ENCODE assay signal across 12 mouse cellular contexts in the genomic region with DNA sequence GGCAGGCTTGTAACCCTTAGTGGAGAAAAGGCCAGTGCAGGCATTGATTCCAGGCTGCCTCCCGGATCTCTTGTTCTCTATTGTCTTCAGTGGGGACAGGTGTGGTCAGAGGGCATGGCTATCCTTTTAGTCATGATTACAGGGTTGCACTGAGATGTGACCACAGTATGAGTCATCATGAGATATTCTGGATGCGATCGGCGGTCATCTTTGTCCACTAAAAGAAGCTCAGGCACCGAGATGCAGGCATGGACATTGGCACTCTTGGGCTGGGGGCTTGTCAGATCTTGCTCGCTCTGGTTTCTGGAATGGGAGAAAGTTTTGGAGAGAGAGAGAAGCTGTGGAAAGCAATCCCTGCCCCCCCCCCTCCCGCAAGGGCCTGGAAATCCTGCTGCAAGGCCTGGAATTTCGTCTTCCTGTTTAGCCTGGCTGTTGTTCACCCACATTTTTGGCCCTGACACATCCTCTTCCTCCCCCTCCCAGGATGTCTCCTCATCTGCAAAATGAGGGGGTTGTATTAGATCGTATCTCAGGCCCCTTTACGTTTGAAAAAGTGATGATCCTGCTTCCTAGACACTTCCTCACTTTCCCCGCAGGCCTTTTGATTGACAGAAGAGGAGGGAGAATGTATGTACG. TPM values are rescaled to one million over a fixed set of nuclear protein-coding genes. Genes with fewer than 3 reads are reported as not detected.
DNase-seq lines count a peak whose midpoint lies in the region; ATAC-seq and TF ChIP-seq lines count a peak whose summit lies in the region.
"Had no signal": no experiment of that assay in that cellular context is flagged by ENCODE, and none has a peak within 500 bp of the region (broad histone marks: within the 10 kb centered on the region; RNA-seq: fewer than 3 reads in every experiment).

No protein-coding gene starts in this region.

- peak overlapping the region; percentile 20 for H3K27ac ChIP-seq in MEL (ENCODE audit: control insufficient read depth, low read depth, low read length)
- H3K27ac ChIP-seq in heart, embryonic 11.5 days (ENCODE audit: low read depth, low read length): 0 out of 2 replicates have a peak overlapping the region, but pooled peaks have one; percentile 46
- no peak overlapping the region for H3K27ac ChIP-seq in forebrain, embryonic 15.5 days (replicated peaks)
- H3K27ac ChIP-seq: liver, embryonic 14.5 days had no signal

- peak; percentile 29 for DNase-seq in gastrocnemius, adult 18-20 months (ENCODE audit: low spot score)
- DNase-seq in gastrocnemius, postnatal 10 days: no peak
- no peak for DNase-seq in MEL (ENCODE audit: low read depth, low spot score)
- DNase-seq in kidney, postnatal 36 days: peak; percentile 28 to 50
- no peak for DNase-seq in left cerebral cortex, postnatal 4 days
- DNase-seq: adrenal gland, postnatal 25 days had no signal

- H3K9ac ChIP-seq in MEL (ENCODE audit: control insufficient read depth, low read depth, low read length, poor library complexity, severe bottlenecking): peak overlapping the region; percentile 42
- no peak overlapping the region for H3K9ac ChIP-seq in heart, embryonic 11.5 days (ENCODE audit: low read depth, low read length)
- no peak overlapping the region for H3K9ac ChIP-seq in forebrain, embryonic 15.5 days (replicated peaks)
- H3K9ac ChIP-seq: liver, embryonic 14.5 days had no signal

- H3K4me2 ChIP-seq in heart, embryonic 11.5 days: no peak overlapping the region
- no peak overlapping the region for H3K4me2 ChIP-seq in forebrain, embryonic 15.5 days (replicated peaks)

- peaks cover 21 to 51% of the 10 kb centered on the region in 2 experiments for H3K4me1 ChIP-seq in MEL (ENCODE audit: control insufficient read depth in 1 of 2, insufficient read depth in 2 of 2, low read length in 2 of 2)
- H3K4me1 ChIP-seq in heart, embryonic 11.5 days (ENCODE audit: control insufficient read depth, insufficient read depth, low read length): peaks cover 28% of the 10 kb centered on the region
- H3K4me1 ChIP-seq in forebrain, embryonic 15.5 days: peaks cover 17% of the 10 kb centered on the region

- no peak for ATAC-seq in heart, embryonic 11.5 days (replicated peaks; ENCODE audit: insufficient number of reproducible peaks, low FRiP score, low TSS enrichment)
- ATAC-seq in activated CD4-positive, CD25-positive, alpha-beta regulatory T cell, adult 4 months: no peak
- no peak for ATAC-seq in forebrain, embryonic 15.5 days (replicated peaks)

- H3K79me2 ChIP-seq in MEL (ENCODE audit: control insufficient read depth, insufficient read depth, low read length, poor library complexity): no peaks in the 10 kb centered on the region

- TF ChIP-seq CTCF in MEL (IDR thresholded peaks at IDR 0.05 in 2 of 3, conservative IDR thresholded peaks at IDR 0.05 in 1 of 3; ENCODE audit: control insufficient read depth in 1 of 3, insufficient read depth in 1 of 3, low read depth in 2 of 3, low read length in 3 of 3, poor library complexity in 1 of 3, severe bottlenecking in 1 of 3): no peak

- TF ChIP-seq RAD21 in MEL (IDR thresholded peaks at IDR 0.05; ENCODE audit: low read depth, low read length): no peak

- H3K4me3 ChIP-seq in MEL (ENCODE audit: control insufficient read depth in 1 of 2, insufficient read depth in 1 of 2, low read depth in 2 of 2, low read length in 2 of 2): peak overlapping the region; percentile 32 to 39
- H3K4me3 ChIP-seq in heart, embryonic 11.5 days (ENCODE audit: low read depth, low read length): no peak overlapping the region
- H3K4me3 ChIP-seq in forebrain, embryonic 15.5 days: no peak overlapping the region

- TF ChIP-seq POLR2A in MEL (IDR thresholded peaks at IDR 0.05; ENCODE audit: control insufficient read depth in 1 of 2, insufficient read depth in 1 of 2, low read depth in 1 of 2, low read length in 2 of 2, poor library complexity in 1 of 2): no peak

- no peaks in the 10 kb centered on the region for H3K27me3 ChIP-seq in MEL (ENCODE audit: control insufficient read depth in 1 of 2, insufficient read depth in 2 of 2, low read length in 2 of 2)
- no peaks in the 10 kb centered on the region for H3K27me3 ChIP-seq in heart, embryonic 11.5 days (ENCODE audit: control insufficient read depth, insufficient read depth, low read length)
- no peaks in the 10 kb centered on the region for H3K27me3 ChIP-seq in forebrain, embryonic 15.5 days

- H3K36me3 ChIP-seq in MEL (ENCODE audit: control insufficient read depth in 1 of 2, insufficient read depth in 2 of 2, low read length in 2 of 2): peaks cover 0 to 36% of the 10 kb centered on the region in 2 experiments; a peak in 2 of 4 replicates
- no peaks in the 10 kb centered on the region for H3K36me3 ChIP-seq in heart, embryonic 11.5 days (ENCODE audit: control insufficient read depth, insufficient read depth, low read length)
- no peaks in the 10 kb centered on the region for H3K36me3 ChIP-seq in forebrain, embryonic 15.5 days

- 0 out of 4 replicates have a peak, but pooled peaks of 1 of the 2 experiments have one; percentile 5 for TF ChIP-seq EP300 in MEL (IDR thresholded peaks at IDR 0.05; ENCODE audit: low read depth in 1 of 2, low read length in 2 of 2)

- no peaks in the 10 kb centered on the region for H3K9me3 ChIP-seq in MEL (replicated peaks; ENCODE audit: insufficient read depth, low read length)
- no peaks in the 10 kb centered on the region for H3K9me3 ChIP-seq in heart, embryonic 11.5 days (replicated peaks; ENCODE audit: control insufficient read depth, low read length)
- H3K9me3 ChIP-seq in forebrain, embryonic 15.5 days: no peaks in the 10 kb centered on the region

- intact Hi-C loops in left cerebral cortex, postnatal 4 days (cut with DNase I): no loop called here

- 53% methylated on average over 12 of the region's 12 CpGs for WGBS in heart, embryonic 11.5 days (ENCODE audit: insufficient replicate concordance)
- WGBS in forebrain, embryonic 15.5 days: 84% methylated on average over 12 of the region's 12 CpGs

TF ChIP-seq in MEL, 35 proteins besides CTCF, POLR2A, EP300 and RAD21:
- TF ChIP-seq GATA1 (IDR thresholded peaks at IDR 0.05; ENCODE audit: low read depth, low read length): 0 out of 2 replicates have a peak, but pooled peaks have one; percentile 8
- TF ChIP-seq TCF12 (IDR thresholded peaks at IDR 0.05; ENCODE audit: low read depth, low read length): no peak
- TF ChIP-seq MYC (IDR thresholded peaks at IDR 0.05; ENCODE audit: low read depth, low read length): no peak
- no peak for TF ChIP-seq MXI1 (IDR thresholded peaks at IDR 0.05; ENCODE audit: low read depth, low read length)
- TF ChIP-seq JUND (IDR thresholded peaks at IDR 0.05; ENCODE audit: low read depth, low read length): no peak
- no peak for TF ChIP-seq SIN3A (IDR thresholded peaks at IDR 0.05; ENCODE audit: low read length)
- TF ChIP-seq ETS1 (IDR thresholded peaks at IDR 0.05; ENCODE audit: low read depth, low read length): no peak
- TF ChIP-seq HCFC1 (IDR thresholded peaks at IDR 0.05; ENCODE audit: low read depth, low read length): peak; percentile 31; the same call in 1 of the 2 replicates
- no peak for TF ChIP-seq MYB (IDR thresholded peaks at IDR 0.05; ENCODE audit: low read depth, low read length)
- 0 out of 2 replicates have a peak, but pooled peaks have one; percentile 10 for TF ChIP-seq MAFK (IDR thresholded peaks at IDR 0.05; ENCODE audit: borderline replicate concordance, low read depth, low read length)
- no peak for TF ChIP-seq ZC3H11A (IDR thresholded peaks at IDR 0.05; ENCODE audit: low read depth, low read length)
- no peak for TF ChIP-seq NRF1 (IDR thresholded peaks at IDR 0.05; ENCODE audit: insufficient read depth, low read depth, low read length, poor library complexity, severe bottlenecking)
- no peak for TF ChIP-seq MEF2A (IDR thresholded peaks at IDR 0.05; ENCODE audit: extremely low read depth, insufficient replicate concordance, low read depth, low read length, poor library complexity, severe bottlenecking)

RNA-seq across cellular contexts. Expression of a gene that starts 13.9 kb away (rescaled TPM):
- not detected for total RNA-seq in gastrocnemius, adult 18-20 months (2021)
- under 1 TPM in 1 of 2 experiments, not detected in 1; 0.63 TPM for total RNA-seq in gastrocnemius, postnatal 10 days (2021)
- not detected in 2 replicates for total RNA-seq in MEL (2012; rRNA removed)
- polyA plus RNA-seq in MEL (2012; ENCODE audit: insufficient read depth in 1 of 2, insufficient read length in 2 of 2, low read depth in 1 of 2, low replicate concordance in 2 of 2, missing spikeins in 1 of 2): not detected
- polyA plus RNA-seq in heart, embryonic 11.5 days (2014; fragmentation: Nextera tagmentation; extraction: Ambion mirVana): not detected in 2 replicates
- not detected for polyA plus RNA-seq in activated CD4-positive, CD25-positive, alpha-beta regulatory T cell, adult 4 months (2017; shearing (Covaris generic))
- not detected in 2 replicates for polyA plus RNA-seq in forebrain, embryonic 15.5 days (2015; fragmentation: Nextera tagmentation; extraction: Ambion mirVana)
- under 1 TPM in 1 of 2 experiments, not detected in 1; 0.94 TPM for total RNA-seq in left cerebral cortex, postnatal 4 days (2021)
- total RNA-seq: adrenal gland, postnatal 25 days; layer of hippocampus, adult 8-10 months had no signal
- polyA plus RNA-seq: liver, embryonic 14.5 days; neural tube, embryonic 11.5 days had no signal

Comparison
In these comparisons a context has a peak if more than half of its experiments do, and no peak if none do; other contexts are left out.
1. DNase-seq: peak in gastrocnemius, adult 18-20 months (single experiment) and kidney, postnatal 36 days (2 of 2); none in gastrocnemius, postnatal 10 days (single experiment), MEL (single experiment) and left cerebral cortex, postnatal 4 days (single experiment).
2. H3K4me3 ChIP-seq: peak in MEL (2 of 2); none in heart, embryonic 11.5 days (single experiment) and forebrain, embryonic 15.5 days (single experiment).